Mouse (Mus musculus): Measurements from ENCODE around the gene Akr1b3.

Gene Akr1b3

DNA sequence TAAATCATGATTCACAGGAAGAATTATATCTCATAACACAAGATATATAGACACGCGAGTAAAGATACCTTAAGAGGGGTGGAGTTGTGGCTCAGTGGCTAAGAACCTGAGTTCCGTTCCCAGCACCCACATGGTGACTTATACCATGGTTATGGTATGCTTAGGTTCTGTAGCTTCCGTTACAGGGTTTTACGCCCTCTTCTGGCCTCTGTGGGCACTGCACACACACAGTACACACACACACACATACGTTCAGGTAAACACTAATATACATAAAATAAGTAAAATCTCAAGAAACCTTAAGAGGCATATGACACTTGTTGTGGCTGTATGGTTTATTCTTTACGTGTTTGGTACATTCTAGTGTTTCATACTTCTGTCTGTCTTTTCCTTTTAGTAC is 4.8 kb upstream of the Akr1b3 start:
- DNase-seq (ENCODE audit: low spot score) = no peak

DNA sequence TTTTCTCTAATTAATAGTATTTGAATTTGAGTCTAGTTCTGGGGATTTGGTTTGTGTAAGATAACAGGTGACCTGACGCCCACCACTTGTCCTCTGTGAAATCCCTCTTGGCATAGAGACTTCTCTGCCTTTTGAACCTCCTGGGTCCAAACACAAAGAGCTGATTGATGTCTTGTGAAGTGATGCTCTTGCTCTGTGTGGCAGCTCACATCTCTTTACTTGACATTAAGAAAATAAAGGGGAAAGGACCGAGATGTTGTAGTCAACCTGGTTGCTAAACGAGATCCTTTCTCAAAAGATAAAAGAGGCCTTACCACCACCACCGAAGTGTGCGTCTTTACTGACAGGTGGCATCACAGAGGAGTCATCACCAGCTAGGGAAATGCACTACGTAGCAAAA is 1.4 kb upstream of the Akr1b3 start:
- DNase-seq (ENCODE audit: low spot score) = no peak

DNA sequence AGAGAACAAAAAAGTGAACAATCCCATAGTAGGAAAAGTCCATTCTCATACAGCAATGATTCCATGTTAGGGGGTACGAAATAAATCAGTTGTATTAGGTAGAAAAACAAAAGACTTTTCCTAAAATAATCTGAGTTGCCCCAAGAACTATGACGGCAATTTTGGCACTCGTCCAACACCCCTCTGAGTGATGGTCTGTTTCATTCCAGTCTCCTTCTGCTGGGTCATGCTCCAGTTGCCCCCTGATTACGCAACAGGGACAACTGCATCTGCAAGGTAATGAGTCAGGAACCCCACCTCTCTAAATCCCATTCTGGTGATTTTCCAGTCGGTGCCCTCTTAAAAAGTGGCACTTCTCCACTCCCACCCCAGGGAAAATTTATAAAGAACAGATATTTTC is 894 bp upstream of the Akr1b3 start:
- DNase-seq (ENCODE audit: low spot score) = peak; percentile 59

DNA sequence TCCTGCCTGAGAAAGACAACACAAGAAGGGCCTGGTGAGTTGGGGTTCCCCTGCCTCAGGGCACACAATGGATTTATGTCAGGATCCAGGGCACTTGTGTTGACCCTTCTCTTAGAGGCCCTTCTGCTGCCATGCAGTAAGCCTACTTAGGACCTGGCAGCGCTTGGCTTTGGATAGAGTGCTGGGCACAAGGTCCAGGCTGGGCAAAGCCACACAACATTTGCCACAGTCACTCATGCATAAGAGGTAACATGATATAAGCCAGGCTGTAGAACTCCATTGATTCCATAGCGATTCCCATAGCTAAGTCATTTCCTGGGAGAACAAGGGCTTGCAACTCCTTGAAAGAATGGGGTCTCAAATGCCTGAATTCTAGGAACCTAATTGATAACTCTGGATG is 3.4 kb downstream of the Akr1b3 start:
- no peak for DNase-seq (ENCODE audit: low spot score)

DNA sequence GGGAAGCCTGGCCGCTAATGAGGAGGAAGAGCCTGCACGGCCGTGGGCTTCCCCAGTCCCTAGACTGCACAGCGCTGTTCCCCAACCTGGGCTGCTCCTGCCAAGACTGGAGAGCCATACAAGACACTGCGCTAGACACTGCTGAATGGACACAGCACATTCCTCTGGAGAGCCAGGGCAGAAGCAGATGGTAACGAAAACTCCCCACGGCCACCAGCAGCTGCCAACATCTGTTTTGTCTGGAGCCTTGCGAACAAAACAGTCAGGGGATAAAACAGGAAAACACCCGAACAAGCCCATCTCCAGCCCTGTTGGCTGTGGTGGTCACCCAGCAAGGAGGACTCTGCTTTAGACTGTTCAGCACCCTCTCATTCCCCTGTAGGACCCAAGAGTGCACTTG is 3.9 kb downstream of the Akr1b3 start:
- DNase-seq (ENCODE audit: low spot score) = no peak

DNA sequence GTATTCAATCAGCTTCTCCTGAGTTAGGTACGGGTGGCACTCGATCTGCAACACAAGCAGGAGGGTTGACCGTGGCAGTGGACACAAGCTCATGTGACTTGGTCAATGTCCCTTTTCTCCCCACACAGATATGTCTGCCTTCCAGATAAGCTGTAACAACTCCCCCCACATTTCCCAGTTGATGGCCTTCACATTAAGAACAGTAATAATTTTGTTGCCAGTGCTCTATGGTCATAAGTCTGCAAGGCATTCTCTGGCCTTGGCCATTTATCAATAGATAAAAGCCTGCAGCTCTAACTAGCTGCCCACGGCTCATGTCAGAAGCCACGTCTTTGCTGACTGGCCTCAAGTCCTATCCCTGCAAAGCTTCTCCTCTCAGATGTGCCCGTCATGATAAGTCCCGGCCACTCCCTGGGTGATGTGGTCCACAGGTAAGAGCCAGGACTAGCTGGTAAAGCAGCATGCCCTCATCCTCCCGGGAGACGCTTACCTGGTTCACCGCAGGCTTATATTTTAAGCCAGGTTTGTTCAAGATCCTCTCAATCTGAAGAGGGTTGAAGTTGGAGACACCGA is 7.2 kb downstream of the Akr1b3 start:
- DNase-seq (ENCODE audit: low spot score) = no peak

DNA sequence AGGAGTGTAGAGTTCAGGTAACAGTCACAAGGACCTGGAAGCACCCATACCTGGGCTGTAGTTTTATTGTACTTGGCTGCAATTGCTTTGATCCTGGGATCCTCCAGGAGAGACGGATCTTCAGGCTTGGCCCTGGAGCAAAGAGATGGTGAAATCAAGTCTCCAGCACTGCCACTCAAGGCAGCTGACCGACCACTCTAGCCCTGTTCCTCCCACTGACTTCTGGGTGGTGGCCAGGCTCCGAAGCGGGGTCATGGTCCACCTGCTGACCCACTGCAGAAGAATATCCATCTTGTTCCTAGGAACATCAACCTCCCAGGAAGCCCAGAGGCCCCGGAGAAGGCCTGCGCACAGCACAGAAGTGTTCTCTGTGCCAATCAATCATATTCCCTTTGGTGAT is 7.8 kb downstream of the Akr1b3 start:
- DNase-seq (ENCODE audit: low spot score) = no peak

DNA sequence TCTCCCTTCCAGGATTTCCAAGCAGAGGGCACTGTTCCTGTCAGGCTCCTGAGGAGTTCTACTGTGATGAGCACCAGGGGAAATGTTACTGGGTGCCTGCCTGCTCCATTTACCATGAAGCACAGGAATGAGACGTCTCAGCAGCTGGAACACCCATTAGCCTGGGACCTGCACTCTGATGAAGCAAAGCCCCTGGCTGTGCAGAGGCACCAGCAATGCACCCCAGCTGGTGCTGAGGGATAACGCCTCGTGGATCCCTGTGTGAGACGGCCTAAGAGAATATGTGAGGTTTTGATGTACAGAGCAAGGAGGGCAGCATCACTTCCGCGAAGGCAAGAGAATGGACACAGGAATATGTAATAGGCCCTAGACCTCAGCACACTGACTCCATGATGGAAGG is 10.5 kb downstream of the Akr1b3 start:
- no peak for DNase-seq (ENCODE audit: low spot score)

DNA sequence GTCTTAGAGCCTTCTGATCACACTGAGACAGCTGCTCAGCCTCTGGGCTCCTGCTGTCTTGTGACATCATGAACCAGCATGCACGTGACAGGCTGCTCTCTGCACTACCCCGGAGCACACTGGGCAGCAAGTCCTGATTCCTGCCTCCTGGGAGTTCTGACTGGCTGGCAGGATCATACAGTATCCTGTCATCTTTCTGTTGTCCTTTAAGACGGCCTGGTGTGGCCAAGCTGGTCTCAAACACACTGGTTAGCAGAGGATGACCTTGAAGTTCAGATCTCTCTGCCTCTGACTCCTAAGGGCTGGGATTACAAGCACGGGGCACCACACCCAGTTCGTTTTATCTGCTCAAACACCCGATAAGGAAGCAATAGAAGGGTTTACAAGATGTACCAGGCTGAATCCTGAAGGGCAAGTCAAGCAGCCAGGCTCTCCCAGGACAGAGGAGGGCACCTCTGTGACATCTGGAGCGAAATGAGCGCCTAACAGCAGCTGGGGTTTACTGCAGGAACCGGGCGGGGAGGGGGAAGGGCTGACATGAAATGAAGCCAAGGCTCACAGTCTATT is 12.5 kb downstream of the Akr1b3 start:
- DNase-seq (ENCODE audit: low spot score) = peak; percentile 76

DNA sequence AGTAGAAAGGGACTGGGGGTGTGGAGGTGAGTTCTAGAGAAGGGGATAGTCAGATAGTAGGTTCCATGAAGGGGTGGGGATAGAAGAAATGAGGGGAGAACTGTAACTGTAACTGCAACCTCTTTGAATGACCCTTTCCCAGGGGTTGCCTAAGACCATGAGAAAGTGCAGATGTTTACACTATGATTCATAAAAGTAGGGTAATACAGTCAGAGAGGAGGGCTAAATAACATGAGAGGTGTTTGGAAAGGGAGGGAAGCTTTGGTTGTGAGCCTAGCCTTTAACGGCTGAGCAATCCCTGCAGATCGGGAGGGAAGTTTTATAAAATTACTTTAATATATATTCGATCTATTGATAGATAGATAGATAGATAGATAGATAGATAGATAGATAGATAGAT is 20.2 kb downstream of the Akr1b3 start:
- DNase-seq (ENCODE audit: low spot score) = no peak

DNA sequence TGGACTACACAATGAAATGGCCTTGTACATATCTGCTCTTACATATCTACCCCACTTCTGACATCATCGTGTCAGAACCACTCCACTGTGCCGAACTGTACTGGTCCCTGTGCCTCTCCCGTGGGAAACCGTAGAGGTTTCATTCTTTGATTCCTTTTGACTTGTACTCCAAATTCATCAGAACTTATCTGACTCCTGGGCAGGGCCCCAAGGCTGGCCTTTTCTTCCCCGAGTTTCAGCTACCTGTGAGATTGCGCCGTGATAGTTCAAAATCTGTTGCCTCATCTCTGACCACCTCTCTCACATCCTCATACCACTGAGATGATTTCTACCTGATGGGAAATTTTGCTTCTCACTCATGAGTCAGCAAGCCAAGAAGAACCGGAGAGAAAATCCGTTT is 21.8 kb downstream of the Akr1b3 start:
- DNase-seq (ENCODE audit: low spot score) = no peak

DNA sequence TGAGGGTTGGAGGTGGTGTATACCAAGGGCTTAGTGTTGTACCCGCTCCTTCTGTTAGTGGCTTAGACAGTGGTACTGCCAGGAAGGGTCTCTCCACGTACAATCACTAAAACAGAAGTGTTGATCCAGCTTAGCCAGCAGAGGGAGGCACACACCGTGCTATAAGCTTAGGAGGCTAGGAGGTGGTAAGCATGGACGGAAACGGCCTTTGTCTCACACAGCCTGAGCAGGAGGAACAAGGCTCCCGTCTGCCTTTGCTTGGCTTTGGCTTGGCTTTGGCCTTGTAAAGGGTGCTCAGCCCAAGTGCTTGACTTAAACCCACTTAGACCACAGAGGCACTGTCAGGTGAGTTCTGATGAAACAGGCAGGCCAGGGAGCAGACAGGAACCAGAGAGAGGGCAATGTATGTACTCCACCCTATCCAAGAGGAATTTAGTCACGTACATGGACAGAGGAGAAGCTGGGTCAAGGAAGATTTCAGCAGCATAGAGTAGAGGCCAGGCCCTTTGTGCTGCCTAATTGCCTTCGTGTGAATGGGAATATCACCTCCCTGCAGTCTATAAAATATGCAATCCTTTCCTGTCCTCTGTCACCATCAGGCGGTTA is 24.3 kb downstream of the Akr1b3 start:
- peak; percentile 78 for DNase-seq (ENCODE audit: low spot score)

DNA sequence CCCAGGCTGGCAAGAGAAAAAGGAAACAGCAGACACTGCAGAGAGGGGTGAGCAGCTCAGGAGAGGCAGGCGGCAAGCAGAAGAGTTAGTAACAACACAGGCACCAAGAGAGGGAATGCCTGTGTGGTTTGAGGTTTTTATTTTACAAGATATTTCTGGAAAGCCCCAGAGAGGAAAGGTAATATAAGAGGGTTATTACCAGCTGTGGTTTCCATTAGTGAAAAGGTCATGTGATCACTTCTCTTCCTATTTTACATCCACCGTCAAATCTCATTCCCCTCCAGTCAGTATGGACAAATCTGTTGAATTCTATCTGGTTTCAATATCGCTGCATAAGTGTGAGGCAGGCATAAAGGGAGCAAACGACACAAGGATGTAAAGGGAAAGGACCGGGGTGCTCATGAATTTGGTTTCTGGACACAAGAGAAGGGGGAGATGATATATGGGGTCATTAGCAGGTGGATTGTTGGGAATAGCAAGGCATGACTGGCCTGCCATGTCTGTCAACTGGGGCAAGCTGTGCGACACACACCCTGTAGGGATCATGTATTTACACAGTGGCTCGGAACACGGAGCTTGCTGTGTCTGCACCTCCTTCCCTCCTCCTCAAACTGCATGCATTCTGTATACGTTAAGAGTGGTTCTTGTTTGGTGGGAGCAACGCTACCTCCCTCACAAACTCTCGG is 24.9 kb downstream of the Akr1b3 start:
- DNase-seq (ENCODE audit: low spot score) = no peak

DNA sequence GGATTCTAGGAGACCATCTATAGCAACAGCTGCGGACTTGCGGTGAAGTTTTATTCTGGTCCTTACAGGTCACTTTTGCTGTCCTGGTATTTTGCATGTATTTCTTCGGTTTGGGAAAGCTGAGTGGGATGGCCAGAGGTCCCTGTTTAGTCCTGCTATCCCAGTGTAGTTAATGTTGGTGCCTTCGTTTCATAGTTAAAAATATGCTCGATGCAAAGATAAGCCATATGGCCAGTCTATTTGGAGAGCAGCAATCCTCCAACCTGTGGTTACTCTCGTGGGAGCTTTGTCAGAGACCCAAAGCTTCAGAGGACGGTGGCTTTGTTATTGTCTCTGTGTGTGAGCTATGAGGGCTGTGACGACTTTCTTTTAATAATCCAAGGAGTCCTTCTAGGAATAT is 26.6 kb downstream of the Akr1b3 start:
- no peak for DNase-seq (ENCODE audit: low spot score)

DNA sequence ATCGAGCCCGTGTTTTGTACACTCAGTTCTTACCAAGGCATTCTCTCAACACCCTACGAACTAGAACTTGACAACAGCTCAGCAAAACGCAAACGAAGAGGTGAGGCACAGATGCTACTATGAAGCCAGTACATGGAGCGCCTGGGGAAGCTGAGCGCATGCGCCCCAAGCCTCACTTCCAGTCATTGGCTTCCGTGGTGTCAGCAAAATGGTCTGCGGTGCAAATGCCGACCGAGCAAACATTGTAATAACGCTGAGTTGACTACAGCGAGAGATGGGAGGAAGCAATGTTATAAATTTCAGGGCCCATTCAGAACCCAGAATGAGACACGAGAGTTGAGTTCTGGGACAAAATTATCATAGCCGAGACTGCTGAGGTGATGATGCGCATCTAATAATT is 27.2 kb downstream of the Akr1b3 start:
- no peak for DNase-seq (ENCODE audit: low spot score)

DNA sequence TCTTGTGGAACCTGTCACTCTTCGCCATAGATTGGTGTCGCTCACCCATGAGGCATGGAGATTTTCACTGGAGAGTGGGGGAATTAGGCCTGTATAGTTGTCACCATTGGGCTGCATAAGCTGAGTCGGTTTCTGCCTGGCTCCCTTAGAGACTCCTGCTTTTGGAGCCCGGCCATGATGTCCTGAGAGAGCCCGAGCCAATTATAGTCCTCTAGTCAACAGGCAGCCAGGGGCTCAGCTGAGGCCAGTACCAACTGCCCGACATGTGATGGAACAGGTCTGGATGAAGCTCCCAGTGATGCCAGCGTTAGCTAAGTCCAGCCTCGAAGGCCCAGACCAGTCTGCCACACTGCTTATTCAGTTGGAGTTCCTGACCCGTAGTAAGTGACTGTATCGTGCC is 29.2 kb downstream of the Akr1b3 start:
- DNase-seq (ENCODE audit: low spot score) = no peak

DNA sequence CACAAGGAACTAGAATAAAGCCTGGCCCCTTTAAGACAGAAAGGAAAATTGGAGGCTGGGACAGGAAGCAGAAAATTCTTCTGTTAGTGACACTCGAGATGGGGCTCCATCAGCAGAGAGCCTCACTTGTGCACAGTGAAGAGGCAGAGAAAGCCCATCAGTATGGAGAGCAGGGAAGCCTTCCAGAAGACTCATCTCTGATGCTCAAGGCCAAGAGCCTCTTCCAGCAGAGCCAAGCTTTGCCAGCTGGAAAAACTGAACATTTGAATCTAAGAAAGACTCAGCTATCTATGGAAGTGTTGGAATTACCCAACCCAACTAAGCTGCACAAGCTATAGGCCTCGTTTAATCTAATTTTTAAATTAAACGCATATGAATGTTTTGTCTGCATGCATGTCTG is 30.4 kb downstream of the Akr1b3 start:
- no peak for DNase-seq (ENCODE audit: low spot score)

DNA sequence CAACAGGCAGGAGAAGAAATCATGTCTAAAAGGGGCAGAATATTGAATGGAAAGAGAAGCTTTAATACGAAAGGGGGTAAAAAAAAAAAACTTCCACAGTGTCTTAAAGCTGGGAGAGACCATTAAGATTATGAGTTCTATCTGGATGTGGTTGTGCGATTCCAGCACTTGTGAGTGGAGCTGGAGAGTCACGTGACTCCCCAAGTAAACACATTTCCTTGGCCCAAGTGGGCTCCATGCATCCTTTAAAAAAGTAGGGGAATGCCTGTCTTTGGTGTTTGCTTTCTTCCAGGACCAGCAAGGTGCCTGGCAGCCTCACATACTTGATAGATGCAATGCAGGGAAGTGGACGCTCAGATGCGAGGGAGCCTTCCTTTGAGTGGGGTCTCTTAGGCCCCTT is 38.9 kb downstream of the Akr1b3 start:
- DNase-seq (ENCODE audit: low spot score) = no peak

DNA sequence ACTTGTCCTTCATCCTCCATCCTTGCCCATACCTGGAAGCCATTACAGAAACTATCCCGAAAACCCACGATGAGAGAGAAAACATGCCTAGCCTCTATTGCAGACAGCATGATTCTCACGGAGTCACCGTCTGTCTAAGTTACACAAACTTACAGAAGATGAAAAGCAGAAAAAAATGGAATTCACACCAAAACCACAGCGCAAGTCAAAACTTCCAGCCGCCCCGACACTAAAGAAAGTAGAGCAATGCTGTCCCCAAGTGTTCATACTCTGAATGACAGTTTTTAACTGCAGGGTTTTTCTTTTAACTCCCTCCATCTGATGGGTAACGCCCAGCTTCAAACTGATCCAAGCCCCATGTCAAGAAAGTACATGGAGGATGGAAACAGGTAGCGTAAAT is 39.6 kb downstream of the Akr1b3 start:
- peak; percentile 33 for DNase-seq (ENCODE audit: low spot score)

DNA sequence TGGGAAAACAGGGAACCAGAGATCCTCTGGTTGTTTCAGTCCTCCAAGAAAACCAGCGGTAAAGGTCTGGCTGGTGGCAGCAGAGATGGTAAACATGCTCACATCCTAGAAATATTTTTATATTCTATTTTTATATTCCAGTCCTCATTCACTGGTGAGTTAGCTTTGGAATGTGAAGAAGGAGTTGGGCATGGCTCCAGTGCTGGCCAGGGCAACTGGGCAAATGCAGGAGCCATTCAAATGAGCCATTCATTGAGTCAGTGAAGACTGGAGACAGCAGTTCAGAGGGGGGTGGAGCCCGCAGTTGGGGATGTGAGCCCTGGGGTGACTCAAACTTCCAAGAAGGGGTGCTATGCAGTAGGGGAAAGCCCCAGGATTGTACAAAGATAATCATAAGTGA is 42.9 kb downstream of the Akr1b3 start:
- DNase-seq (ENCODE audit: low spot score) = no peak

DNA sequence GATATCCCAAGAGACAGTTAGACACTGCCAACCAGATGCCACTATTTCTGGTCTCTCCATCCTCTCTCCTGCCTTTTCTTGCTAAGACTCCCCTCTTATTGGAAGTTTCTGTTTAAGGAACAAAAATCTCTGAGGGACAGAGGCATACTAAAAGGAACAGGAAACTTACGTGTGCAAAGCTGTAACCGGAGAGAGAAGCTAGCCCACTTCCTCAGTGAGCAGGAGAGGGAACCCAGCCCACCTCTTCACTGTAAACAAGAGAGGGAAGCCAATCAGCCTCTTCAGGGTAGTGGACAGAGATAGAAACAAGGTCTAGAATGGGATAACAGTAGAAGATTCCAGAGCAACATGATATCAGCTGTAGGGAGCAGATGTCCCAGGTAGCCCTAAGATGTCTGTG is 44.2 kb downstream of the Akr1b3 start:
- DNase-seq (ENCODE audit: low spot score) = no peak

DNA sequence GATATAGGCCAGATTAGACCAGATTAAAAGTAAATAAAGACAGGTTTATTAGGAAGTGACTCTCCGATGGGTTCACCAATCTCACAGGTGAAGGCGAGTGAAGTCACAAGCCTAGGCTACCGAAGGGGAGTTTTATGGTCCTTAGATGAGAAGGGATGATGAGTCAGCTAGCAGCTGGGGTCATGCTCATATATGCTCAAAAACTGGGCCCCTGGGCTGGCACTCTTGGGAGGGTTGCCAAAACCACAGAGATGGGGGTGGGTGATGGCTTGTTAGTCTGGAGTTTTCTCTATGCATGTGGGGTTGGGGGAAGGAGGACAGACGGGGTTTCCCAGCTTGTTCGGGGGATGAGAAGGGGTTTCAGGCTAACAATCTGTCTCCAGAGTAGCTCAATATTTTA is 44.8 kb downstream of the Akr1b3 start:
- no peak for DNase-seq (ENCODE audit: low spot score)

DNA sequence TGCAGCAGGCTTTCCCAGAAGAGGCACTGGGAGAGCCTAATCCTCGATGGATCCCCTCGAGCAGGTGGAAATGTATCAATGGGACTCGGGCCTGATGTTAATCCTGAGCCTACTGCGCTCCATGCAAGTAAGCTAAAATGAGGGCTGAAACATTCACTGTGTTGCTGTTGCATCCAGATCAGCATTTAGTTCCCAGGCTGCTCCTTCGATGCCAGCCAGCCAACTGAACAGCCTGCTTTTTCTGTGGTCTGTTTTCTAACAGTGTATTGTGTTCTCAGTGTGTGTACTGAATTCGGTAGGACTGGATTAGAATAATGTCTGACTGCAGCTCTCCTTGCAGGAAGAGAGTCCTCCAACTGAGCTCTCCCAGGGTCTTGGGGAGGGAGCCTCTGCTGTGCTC is 46.6 kb downstream of the Akr1b3 start:
- no peak for DNase-seq (ENCODE audit: low spot score)

DNA sequence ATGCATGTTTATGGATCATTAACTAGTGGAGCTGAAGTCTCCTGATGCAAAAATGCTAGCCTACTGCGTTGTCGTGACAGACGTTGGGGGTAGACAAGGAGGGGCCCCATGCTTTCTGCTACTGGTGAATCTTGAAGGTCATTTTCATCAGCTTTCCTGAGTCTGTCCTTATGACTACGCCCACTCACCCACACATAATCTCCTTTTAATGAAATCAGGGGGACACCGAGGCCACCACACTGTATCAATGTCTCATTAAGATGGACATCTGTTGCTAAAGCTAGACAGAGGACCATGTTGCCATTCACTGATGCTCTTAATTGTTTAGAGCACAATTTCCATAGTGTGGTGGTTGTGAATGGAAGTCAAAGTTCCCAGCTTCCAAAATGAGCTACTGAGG is 58.7 kb downstream of the Akr1b3 start:
- DNase-seq (ENCODE audit: low spot score) = no peak

All from MN1 (cell line).